Mouse (Mus musculus): ENCODE measurements at regions not wholly inside any gene's neighbourhood (a gene's known extent, or its start where the extent isn't known, plus 50 kb on each side); places are given as distances from the start of the nearest gene placed in this dataset.
A peak's percentile ranks its signal among the peaks of the same experiment; 100 is the strongest.

- 67% methylated on average over 9 of the region's 9 CpGs for WGBS
- H3K27ac ChIP-seq = no peak overlapping the region
- ATAC-seq (ENCODE audit: low FRiP score) = no peak
Observed at GRCm38 (mm10) chr19:56202481-56203130, 84.3 kb upstream of the Habp2 start.

GRCm38 (mm10) chr19:56218536-56218935, 68.4 kb upstream of the Habp2 start:
- no peak overlapping the region for H3K4me3 ChIP-seq (replicated peaks; ENCODE audit: low read length)
- H3K9me3 ChIP-seq (ENCODE audit: control insufficient read depth, low read length) = no peaks in the 10 kb centered on the region
- 88% methylated on average over 6 of the region's 6 CpGs for WGBS
- DNase-seq (ENCODE audit: low spot score) = no peak
- ATAC-seq (ENCODE audit: low FRiP score) = no peak
- no peak overlapping the region for H3K27ac ChIP-seq
- no peak overlapping the region for H3K4me2 ChIP-seq (replicated peaks)
- no peaks in the 10 kb centered on the region for H3K27me3 ChIP-seq (ENCODE audit: control insufficient read depth, insufficient read depth, low read length)
- H3K4me1 ChIP-seq (replicated peaks; ENCODE audit: control insufficient read depth, insufficient read depth, low read length) = peaks cover 5% of the 10 kb centered on the region; the same call in 1 of the 2 replicates
- H3K36me3 ChIP-seq (replicated peaks; ENCODE audit: control insufficient read depth, insufficient read depth) = no peaks in the 10 kb centered on the region
- H3K9ac ChIP-seq = no peak overlapping the region

More at GRCm38 (mm10) chr19:56202481-56203130, 84.3 kb upstream of the Habp2 start:
- Histone ChIP-seq H3K4me3 (replicated peaks; ENCODE audit: low read length) (no peak overlapping the region), H3K9me3 (ENCODE audit: control insufficient read depth, low read length) (no peaks in the 10 kb centered on the region), H3K27me3 (ENCODE audit: control insufficient read depth, insufficient read depth, low read length) (no peaks in the 10 kb centered on the region), H3K4me2 (replicated peaks) (no peak overlapping the region), H3K36me3 (replicated peaks; ENCODE audit: control insufficient read depth, insufficient read depth) (no peaks in the 10 kb centered on the region), H3K4me1 (replicated peaks; ENCODE audit: control insufficient read depth, insufficient read depth, low read length) (no peaks in the 10 kb centered on the region), H3K9ac (no peak overlapping the region)
- no peak for DNase-seq (ENCODE audit: low spot score)

GRCm38 (mm10) chr19:56220724-56221407, 66.1 kb upstream of the Habp2 start:
- no peak overlapping the region for H3K27ac ChIP-seq
- no peaks in the 10 kb centered on the region for H3K27me3 ChIP-seq (ENCODE audit: control insufficient read depth, insufficient read depth, low read length)
- 48% methylated on average over 15 of the region's 15 CpGs for WGBS
- peak overlapping the region; percentile 9; the same call in 1 of the 2 replicates for H3K4me2 ChIP-seq (replicated peaks)
- no peak for ATAC-seq (ENCODE audit: low FRiP score)
- H3K4me3 ChIP-seq (replicated peaks; ENCODE audit: low read length) = no peak overlapping the region
- H3K4me1 ChIP-seq (replicated peaks; ENCODE audit: control insufficient read depth, insufficient read depth, low read length) = peaks cover 5% of the 10 kb centered on the region; the same call in 1 of the 2 replicates
- no peak overlapping the region for H3K9ac ChIP-seq
- no peaks in the 10 kb centered on the region for H3K36me3 ChIP-seq (replicated peaks; ENCODE audit: control insufficient read depth, insufficient read depth)
- DNase-seq (ENCODE audit: low spot score) = peak; percentile 28
- no peaks in the 10 kb centered on the region for H3K9me3 ChIP-seq (ENCODE audit: control insufficient read depth, low read length)

- H3K27me3 ChIP-seq (ENCODE audit: control insufficient read depth, insufficient read depth, low read length) = no peaks in the 10 kb centered on the region
- H3K36me3 ChIP-seq (replicated peaks; ENCODE audit: control insufficient read depth, insufficient read depth) = no peaks in the 10 kb centered on the region
- DNase-seq (ENCODE audit: low spot score) (no peak), ATAC-seq (ENCODE audit: low FRiP score) (no peak)
- WGBS = 90% methylated on average over 4 of the region's 4 CpGs
- no peak overlapping the region for H3K4me2 ChIP-seq (replicated peaks)
- H3K4me1 ChIP-seq (replicated peaks; ENCODE audit: control insufficient read depth, insufficient read depth, low read length) = peaks cover 5% of the 10 kb centered on the region; the same call in 1 of the 2 replicates
- H3K9me3 ChIP-seq (ENCODE audit: control insufficient read depth, low read length) = no peaks in the 10 kb centered on the region
- H3K4me3 ChIP-seq (replicated peaks; ENCODE audit: low read length) = no peak overlapping the region
- H3K27ac ChIP-seq = no peak overlapping the region
- no peak overlapping the region for H3K9ac ChIP-seq
Observed at GRCm38 (mm10) chr19:56222496-56222895, 64.4 kb upstream of the Habp2 start.

- no peak overlapping the region for H3K4me2 ChIP-seq (replicated peaks)
- DNase-seq (ENCODE audit: low spot score) (no peak), ATAC-seq (ENCODE audit: low FRiP score) (no peak)
- H3K27me3 ChIP-seq (ENCODE audit: control insufficient read depth, insufficient read depth, low read length) = no peaks in the 10 kb centered on the region
- H3K4me1 ChIP-seq (replicated peaks; ENCODE audit: control insufficient read depth, insufficient read depth, low read length) = peaks cover 5% of the 10 kb centered on the region; the same call in 1 of the 2 replicates
- no peaks in the 10 kb centered on the region for H3K9me3 ChIP-seq (ENCODE audit: control insufficient read depth, low read length)
- H3K36me3 ChIP-seq (replicated peaks; ENCODE audit: control insufficient read depth, insufficient read depth) = no peaks in the 10 kb centered on the region
- H3K9ac ChIP-seq = no peak overlapping the region
- 53% methylated on average over 7 of the region's 7 CpGs for WGBS
- no peak overlapping the region for H3K27ac ChIP-seq
- H3K4me3 ChIP-seq (replicated peaks; ENCODE audit: low read length) = no peak overlapping the region
Observed at GRCm38 (mm10) chr19:56225039-56225438, 61.9 kb upstream of the Habp2 start.

GRCm38 (mm10) chr19:56225518-56225917, 61.4 kb upstream of the Habp2 start:
- DNase-seq (ENCODE audit: low spot score) (no peak), ATAC-seq (ENCODE audit: low FRiP score) (no peak)
- H3K4me2 ChIP-seq (replicated peaks) = no peak overlapping the region
- no peaks in the 10 kb centered on the region for H3K9me3 ChIP-seq (ENCODE audit: control insufficient read depth, low read length)
- no peak overlapping the region for H3K27ac ChIP-seq
- H3K9ac ChIP-seq = no peak overlapping the region
- H3K4me3 ChIP-seq (replicated peaks; ENCODE audit: low read length) = no peak overlapping the region
- H3K36me3 ChIP-seq (replicated peaks; ENCODE audit: control insufficient read depth, insufficient read depth) = no peaks in the 10 kb centered on the region
- H3K4me1 ChIP-seq (replicated peaks; ENCODE audit: control insufficient read depth, insufficient read depth, low read length) = peaks cover 5% of the 10 kb centered on the region; the same call in 1 of the 2 replicates
- H3K27me3 ChIP-seq (ENCODE audit: control insufficient read depth, insufficient read depth, low read length) = no peaks in the 10 kb centered on the region
- WGBS = 86% methylated on average over 3 of the region's 3 CpGs

GRCm38 (mm10) chr19:56228586-56228985, 58.4 kb upstream of the Habp2 start:
- H3K4me3 ChIP-seq (replicated peaks; ENCODE audit: low read length) = no peak overlapping the region
- peaks cover 14% of the 10 kb centered on the region for H3K4me1 ChIP-seq (replicated peaks; ENCODE audit: control insufficient read depth, insufficient read depth, low read length)
- no peaks in the 10 kb centered on the region for H3K9me3 ChIP-seq (ENCODE audit: control insufficient read depth, low read length)
- H3K27me3 ChIP-seq (ENCODE audit: control insufficient read depth, insufficient read depth, low read length) = no peaks in the 10 kb centered on the region
- no peaks in the 10 kb centered on the region for H3K36me3 ChIP-seq (replicated peaks; ENCODE audit: control insufficient read depth, insufficient read depth)
- DNase-seq (ENCODE audit: low spot score) = no peak
- ATAC-seq (ENCODE audit: low FRiP score) = no peak
- no peak overlapping the region for H3K9ac ChIP-seq
- no peak overlapping the region for H3K27ac ChIP-seq
- H3K4me2 ChIP-seq (replicated peaks) = no peak overlapping the region

GRCm38 (mm10) chr19:56231430-56231829, 55.5 kb upstream of the Habp2 start:
- DNase-seq (ENCODE audit: low spot score) (no peak), ATAC-seq (ENCODE audit: low FRiP score) (no peak)
- Histone ChIP-seq H3K4me1 (replicated peaks; ENCODE audit: control insufficient read depth, insufficient read depth, low read length) (peaks cover 14% of the 10 kb centered on the region), H3K9me3 (ENCODE audit: control insufficient read depth, low read length) (no peaks in the 10 kb centered on the region), H3K27ac (no peak overlapping the region), H3K9ac (no peak overlapping the region), H3K36me3 (replicated peaks; ENCODE audit: control insufficient read depth, insufficient read depth) (no peaks in the 10 kb centered on the region), H3K27me3 (ENCODE audit: control insufficient read depth, insufficient read depth, low read length) (no peaks in the 10 kb centered on the region), H3K4me3 (replicated peaks; ENCODE audit: low read length) (no peak overlapping the region), H3K4me2 (replicated peaks) (peak overlapping the region; percentile 30)
- 47% methylated on average over 8 of the region's 8 CpGs for WGBS

GRCm38 (mm10) chr19:56231849-56232248, 55.1 kb upstream of the Habp2 start:
- peaks cover 14% of the 10 kb centered on the region for H3K4me1 ChIP-seq (replicated peaks; ENCODE audit: control insufficient read depth, insufficient read depth, low read length)
- no peak overlapping the region for H3K9ac ChIP-seq
- no peaks in the 10 kb centered on the region for H3K27me3 ChIP-seq (ENCODE audit: control insufficient read depth, insufficient read depth, low read length)
- no peaks in the 10 kb centered on the region for H3K9me3 ChIP-seq (ENCODE audit: control insufficient read depth, low read length)
- no peaks in the 10 kb centered on the region for H3K36me3 ChIP-seq (replicated peaks; ENCODE audit: control insufficient read depth, insufficient read depth)
- peak; percentile 30 for DNase-seq (ENCODE audit: low spot score)
- no peak overlapping the region for H3K4me3 ChIP-seq (replicated peaks; ENCODE audit: low read length)
- 27% methylated on average over 9 of the region's 9 CpGs for WGBS
- no peak for ATAC-seq (ENCODE audit: low FRiP score)
- peak overlapping the region; percentile 30 for H3K4me2 ChIP-seq (replicated peaks)
- H3K27ac ChIP-seq = peak overlapping the region; percentile 52
